ENCODE assay signal across 21 mouse cellular contexts in the genomic region with DNA sequence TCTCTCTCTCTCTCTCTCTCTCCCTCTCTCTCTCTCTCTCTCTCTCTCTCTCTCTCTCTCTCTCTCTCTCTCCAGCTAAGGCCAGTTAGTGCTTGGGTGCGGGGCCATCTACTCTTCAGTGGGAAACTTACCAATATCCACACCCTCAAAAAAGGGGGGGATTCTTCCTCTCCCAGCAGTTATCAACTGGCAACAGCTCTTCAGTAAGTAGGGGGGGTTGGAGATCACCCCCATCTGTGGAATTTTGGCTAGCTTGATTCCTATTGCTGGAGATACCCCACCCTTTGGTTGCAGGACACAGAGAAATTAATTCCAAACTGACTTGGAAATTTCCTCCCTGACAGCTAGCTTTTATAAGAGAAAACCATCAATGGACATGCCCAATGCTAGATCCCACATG.
A peak's percentile ranks its signal among the peaks of the same experiment; 100 is the strongest.
DNase-seq lines count a peak whose midpoint lies in the region; ATAC-seq lines count a peak whose summit lies in the region.
"Had no signal": no experiment of that assay in that cellular context is flagged by ENCODE, and none has a peak within 500 bp of the region (broad histone marks: within the 10 kb centered on the region; RNA-seq: fewer than 3 reads in every experiment).

No protein-coding gene starts in this region.

- H3K9me3 ChIP-seq in intestine, embryonic 14.5 days (ENCODE audit: control insufficient read depth, low read length): no peaks in the 10 kb centered on the region
- no peaks in the 10 kb centered on the region for H3K9me3 ChIP-seq in intestine, embryonic 16.5 days (ENCODE audit: control insufficient read depth, low read length)
- H3K9me3 ChIP-seq in liver, embryonic 13.5 days (replicated peaks): 0 out of 2 replicates have a peak, but pooled peaks cover 6% of the 10 kb centered on the region
- 0 out of 2 replicates have a peak, but pooled peaks cover 2% of the 10 kb centered on the region for H3K9me3 ChIP-seq in liver, embryonic 11.5 days (ENCODE audit: control insufficient read depth, low read length)
- H3K9me3 ChIP-seq in megakaryocyte, embryonic 14.5 days: peaks cover 22% of the 10 kb centered on the region
- no peaks in the 10 kb centered on the region for H3K9me3 ChIP-seq in forebrain, embryonic 16.5 days (ENCODE audit: control insufficient read depth, low read length)
- H3K9me3 ChIP-seq: embryonic facial prominence, embryonic 10.5 days; embryonic facial prominence, embryonic 12.5 days; forebrain, embryonic 13.5 days; forebrain, embryonic 15.5 days had no signal

- DNase-seq in intestine, embryonic 14.5 days (ENCODE audit: low spot score): peak; percentile 20
- DNase-seq in liver, embryonic 13.5 days: no peak
- no peak for DNase-seq in liver, embryonic 11.5 days (ENCODE audit: low spot score)
- DNase-seq: adrenal gland, adult 8-10 months; adrenal gland, postnatal 14 days; adrenal gland, postnatal 36 days; cerebellum, adult 11-12 months; cerebellum, adult 2 months; cerebellum, adult 9-10 months; cerebellum, postnatal 10 days; cerebellum, postnatal 25 days had no signal

- H3K4me1 ChIP-seq in intestine, embryonic 14.5 days (replicated peaks; ENCODE audit: control insufficient read depth, insufficient read depth, low read length): peaks cover 5% of the 10 kb centered on the region; the same call in 1 of the 2 replicates
- 0 out of 2 replicates have a peak, but pooled peaks cover 4% of the 10 kb centered on the region for H3K4me1 ChIP-seq in intestine, embryonic 16.5 days (ENCODE audit: control insufficient read depth, insufficient read depth, low read length)
- H3K4me1 ChIP-seq in liver, embryonic 13.5 days (replicated peaks): peaks cover 65% of the 10 kb centered on the region
- peaks cover 10% of the 10 kb centered on the region for H3K4me1 ChIP-seq in liver, embryonic 11.5 days (replicated peaks; ENCODE audit: control insufficient read depth, insufficient read depth, low read length)
- H3K4me1 ChIP-seq in megakaryocyte, embryonic 14.5 days: peaks cover 64% of the 10 kb centered on the region
- H3K4me1 ChIP-seq in forebrain, embryonic 16.5 days (replicated peaks; ENCODE audit: control insufficient read depth, insufficient read depth, low read length): peaks cover 10% of the 10 kb centered on the region
- H3K4me1 ChIP-seq: embryonic facial prominence, embryonic 10.5 days; embryonic facial prominence, embryonic 12.5 days had no signal

- H3K4me2 ChIP-seq in intestine, embryonic 14.5 days (ENCODE audit: low read length): no peak overlapping the region
- no peak overlapping the region for H3K4me2 ChIP-seq in intestine, embryonic 16.5 days (ENCODE audit: low read depth, low read length)
- no peak overlapping the region for H3K4me2 ChIP-seq in liver, embryonic 13.5 days
- no peak overlapping the region for H3K4me2 ChIP-seq in liver, embryonic 11.5 days
- no peak overlapping the region for H3K4me2 ChIP-seq in forebrain, embryonic 16.5 days (ENCODE audit: low read length)
- H3K4me2 ChIP-seq: embryonic facial prominence, embryonic 12.5 days; forebrain, embryonic 13.5 days; forebrain, embryonic 15.5 days had no signal

- WGBS in intestine, embryonic 14.5 days: 86% methylated on average over 1 of the region's 1 CpGs
- 92% methylated on average over 1 of the region's 1 CpGs for WGBS in intestine, embryonic 16.5 days
- 44% methylated on average over 1 of the region's 1 CpGs for WGBS in liver, embryonic 13.5 days (ENCODE audit: insufficient replicate concordance)
- 43% methylated on average over 1 of the region's 1 CpGs for WGBS in liver, embryonic 11.5 days
- WGBS in forebrain, embryonic 16.5 days: 100% methylated on average over 1 of the region's 1 CpGs

- no peaks in the 10 kb centered on the region for H3K27me3 ChIP-seq in intestine, embryonic 14.5 days (replicated peaks; ENCODE audit: control insufficient read depth, insufficient read depth, low read length)
- no peaks in the 10 kb centered on the region for H3K27me3 ChIP-seq in intestine, embryonic 16.5 days (replicated peaks; ENCODE audit: control insufficient read depth, insufficient read depth, low read length)
- H3K27me3 ChIP-seq in liver, embryonic 13.5 days: no peaks in the 10 kb centered on the region
- no peaks in the 10 kb centered on the region for H3K27me3 ChIP-seq in liver, embryonic 11.5 days (replicated peaks; ENCODE audit: control insufficient read depth, insufficient read depth, low read length)
- no peaks in the 10 kb centered on the region for H3K27me3 ChIP-seq in megakaryocyte, embryonic 14.5 days (replicated peaks)
- H3K27me3 ChIP-seq in forebrain, embryonic 16.5 days (replicated peaks; ENCODE audit: control insufficient read depth, insufficient read depth, low read length): no peaks in the 10 kb centered on the region
- H3K27me3 ChIP-seq: embryonic facial prominence, embryonic 12.5 days; forebrain, embryonic 13.5 days; forebrain, embryonic 15.5 days; Patski had no signal

- H3K36me3 ChIP-seq in intestine, embryonic 14.5 days (ENCODE audit: control insufficient read depth, insufficient read depth, low read length): no peaks in the 10 kb centered on the region
- no peaks in the 10 kb centered on the region for H3K36me3 ChIP-seq in intestine, embryonic 16.5 days (ENCODE audit: control insufficient read depth, insufficient read depth, low read length)
- no peaks in the 10 kb centered on the region for H3K36me3 ChIP-seq in liver, embryonic 13.5 days
- no peaks in the 10 kb centered on the region for H3K36me3 ChIP-seq in liver, embryonic 11.5 days (ENCODE audit: control insufficient read depth, insufficient read depth, low read length)
- peaks cover 72% of the 10 kb centered on the region for H3K36me3 ChIP-seq in megakaryocyte, embryonic 14.5 days (replicated peaks; ENCODE audit: low read length)
- H3K36me3 ChIP-seq in forebrain, embryonic 16.5 days (ENCODE audit: control insufficient read depth, insufficient read depth): no peaks in the 10 kb centered on the region
- H3K36me3 ChIP-seq: embryonic facial prominence, embryonic 10.5 days; embryonic facial prominence, embryonic 12.5 days; forebrain, embryonic 15.5 days had no signal

- no peak overlapping the region for H3K9ac ChIP-seq in intestine, embryonic 14.5 days (ENCODE audit: low read length)
- no peak overlapping the region for H3K9ac ChIP-seq in intestine, embryonic 16.5 days (ENCODE audit: low read depth, low read length)
- 0 out of 2 replicates have a peak overlapping the region, but pooled peaks have one; percentile 29 for H3K9ac ChIP-seq in liver, embryonic 13.5 days
- H3K9ac ChIP-seq in liver, embryonic 11.5 days (ENCODE audit: low read depth, low read length): no peak overlapping the region
- no peak overlapping the region for H3K9ac ChIP-seq in forebrain, embryonic 16.5 days (replicated peaks; ENCODE audit: low read depth, low read length)
- H3K9ac ChIP-seq: embryonic facial prominence, embryonic 12.5 days; forebrain, embryonic 13.5 days; forebrain, embryonic 15.5 days had no signal

- no peak overlapping the region for H3K4me3 ChIP-seq in intestine, embryonic 14.5 days (ENCODE audit: low read depth, low read length)
- H3K4me3 ChIP-seq in intestine, embryonic 16.5 days (ENCODE audit: low read length): no peak overlapping the region
- no peak overlapping the region for H3K4me3 ChIP-seq in liver, embryonic 13.5 days (replicated peaks)
- H3K4me3 ChIP-seq in liver, embryonic 11.5 days (ENCODE audit: low read depth, low read length): no peak overlapping the region
- H3K4me3 ChIP-seq in megakaryocyte, embryonic 14.5 days (replicated peaks): peak overlapping the region; percentile 53
- no peak overlapping the region for H3K4me3 ChIP-seq in forebrain, embryonic 16.5 days (replicated peaks; ENCODE audit: low read length)
- H3K4me3 ChIP-seq: embryonic facial prominence, embryonic 10.5 days; embryonic facial prominence, embryonic 12.5 days; forebrain, embryonic 13.5 days; forebrain, embryonic 15.5 days had no signal

- ATAC-seq in intestine, embryonic 14.5 days (replicated peaks; ENCODE audit: low FRiP score, low TSS enrichment, low read depth): no peak
- ATAC-seq in intestine, embryonic 16.5 days: no peak
- no peak for ATAC-seq in liver, embryonic 13.5 days (ENCODE audit: low read depth)
- no peak for ATAC-seq in liver, embryonic 11.5 days (replicated peaks; ENCODE audit: low FRiP score)
- no peak for ATAC-seq in megakaryocyte, adult 5-6 weeks (ENCODE audit: poor library complexity, severe bottlenecking)
- no peak for ATAC-seq in forebrain, embryonic 16.5 days
- ATAC-seq: activated CD4-positive, CD25-positive, alpha-beta regulatory T cell, adult 4 months; forebrain, embryonic 13.5 days; forebrain, embryonic 15.5 days; Patski had no signal

- no peak overlapping the region for H3K27ac ChIP-seq in intestine, embryonic 14.5 days (ENCODE audit: low read depth)
- H3K27ac ChIP-seq in intestine, embryonic 16.5 days (ENCODE audit: low read length): no peak overlapping the region
- peak overlapping the region; percentile 55 for H3K27ac ChIP-seq in liver, embryonic 13.5 days
- no peak overlapping the region for H3K27ac ChIP-seq in liver, embryonic 11.5 days (ENCODE audit: low read depth, low read length)
- H3K27ac ChIP-seq in forebrain, embryonic 16.5 days (ENCODE audit: low read length): no peak overlapping the region
- H3K27ac ChIP-seq: embryonic facial prominence, embryonic 10.5 days; embryonic facial prominence, embryonic 12.5 days; forebrain, embryonic 13.5 days; forebrain, embryonic 15.5 days had no signal
